Mouse (Mus musculus) activated CD4-positive, CD25-positive, alpha-beta regulatory T cell, adult 4 months (primary cell): ENCODE measurements around the gene Tmcc1. TPM values are rescaled to one million over a fixed set of nuclear protein-coding genes. Genes with fewer than 3 reads are reported as not detected.
"Not testable (repeated sequence)": the region's sequence is repeated elsewhere in the genome, so short reads cannot be mapped to it uniquely, and the experiment has no call there.

Experiments
- ATAC-seq: one replicate; pipeline ENCODE4 v1.8.0; 2017
- polyA plus RNA-seq, 2 experiments: library from polyadenylated mRNA; unstranded; fragments of 100-300 nt; shearing (Covaris generic); gene quantifications; one replicate each; pipeline ENCODE4 v1.2.1; 2017

Tmcc1 gene
- polyA plus RNA-seq, 2 experiments from 2014 or later, result 19.3 to 22.7 TPM

- ATAC-seq, result no peak
These were observed 119.7 kb downstream of the Tmcc1 start for GRCm38 (mm10) chr6:116073610-116074009.

- no peak for ATAC-seq
These were observed 120.5 kb downstream of the Tmcc1 start for GRCm38 (mm10) chr6:116072746-116073261.

- ATAC-seq, result no peak
These were observed 121.0 kb downstream of the Tmcc1 start for GRCm38 (mm10) chr6:116072221-116072745.

- no peak for ATAC-seq
These were observed 121.5 kb downstream of the Tmcc1 start for GRCm38 (mm10) chr6:116071781-116072180.

- ATAC-seq, result no peak
These were observed 122.7 kb downstream of the Tmcc1 start for GRCm38 (mm10) chr6:116070558-116070957.

- no peak for ATAC-seq
These were observed 129.8 kb downstream of the Tmcc1 start for GRCm38 (mm10) chr6:116063516-116063915.

GRCm38 (mm10) chr6:116059542-116059941 lies 133.7 kb downstream of the Tmcc1 start:
- ATAC-seq, result not testable (repeated sequence)

GRCm38 (mm10) chr6:116058541-116059300 lies 134.6 kb downstream of the Tmcc1 start:
- no peak for ATAC-seq

GRCm38 (mm10) chr6:116056676-116057264 lies 136.5 kb downstream of the Tmcc1 start:
- ATAC-seq, result no peak

- no peak for ATAC-seq
These were observed 137.5 kb downstream of the Tmcc1 start for GRCm38 (mm10) chr6:116055766-116056165.

GRCm38 (mm10) chr6:116055001-116055471 lies 138.2 kb downstream of the Tmcc1 start:
- ATAC-seq, result no peak

GRCm38 (mm10) chr6:116047896-116048295 lies 145.4 kb downstream of the Tmcc1 start:
- no peak for ATAC-seq

GRCm38 (mm10) chr6:116047366-116047765 lies 145.9 kb downstream of the Tmcc1 start:
- no peak for ATAC-seq

- no peak for ATAC-seq
These were observed 149.2 kb downstream of the Tmcc1 start for GRCm38 (mm10) chr6:116044039-116044438.

GRCm38 (mm10) chr6:116038222-116038621 lies 155.1 kb downstream of the Tmcc1 start:
- ATAC-seq, result no peak

- no peak for ATAC-seq
These were observed 155.9 kb downstream of the Tmcc1 start for GRCm38 (mm10) chr6:116037281-116037831.

- ATAC-seq, result no peak
These were observed 156.7 kb downstream of the Tmcc1 start for GRCm38 (mm10) chr6:116036555-116036954.

- ATAC-seq, result no peak
These were observed 162.2 kb downstream of the Tmcc1 start for GRCm38 (mm10) chr6:116031052-116031451.

- no peak for ATAC-seq
These were observed 168.6 kb downstream of the Tmcc1 start for GRCm38 (mm10) chr6:116024666-116025065.

- no peak for ATAC-seq
These were observed 171.3 kb downstream of the Tmcc1 start for GRCm38 (mm10) chr6:116021961-116022485.

GRCm38 (mm10) chr6:116015902-116016301 lies 177.4 kb downstream of the Tmcc1 start:
- no peak for ATAC-seq

GRCm38 (mm10) chr6:116014111-116014510 lies 179.2 kb downstream of the Tmcc1 start:
- ATAC-seq, result no peak

GRCm38 (mm10) chr6:116013687-116014086 lies 179.6 kb downstream of the Tmcc1 start:
- ATAC-seq, result no peak
